Mouse (Mus musculus): ENCODE data around the gene Slc12a8. TPM values are rescaled to one million over a fixed set of nuclear protein-coding genes. Genes with fewer than 3 reads are reported as not detected.
"Not testable (repeated sequence)": the region's sequence is repeated elsewhere in the genome, so short reads cannot be mapped to it uniquely, and the experiment has no call there.

Gene Slc12a8
- polyA plus RNA-seq (2016; fragmentation: Nextera tagmentation; extraction: Ambion mirVana) = 0.65 and 0.99 TPM in 2 replicates

- Histone ChIP-seq H3K9me3 (replicated peaks) (no peaks in the 10 kb centered on the region), H3K4me2 (replicated peaks) (peak within 1 kb of the TSS; percentile 71), H3K4me1 (peaks cover 14% of the 10 kb centered on the region), H3K9ac (peak within 1 kb of the TSS; percentile 63), H3K36me3 (no peaks in the 10 kb centered on the region), H3K27ac (no peak within 1 kb of the TSS), H3K4me3 (peak within 1 kb of the TSS; percentile 28), H3K27me3 (no peaks in the 10 kb centered on the region)
- peak; percentile 54; the same call in 1 of the 2 replicates for ATAC-seq (ENCODE audit: low FRiP score)
- 4% methylated on average over 27 of the region's 27 CpGs for WGBS
Observed at GRCm38 (mm10) chr16:33516807-33517565, at the start of gene Slc12a8. Gene Slc12a8, plus strand, starts transcription at chr16:33517328.

DNA sequence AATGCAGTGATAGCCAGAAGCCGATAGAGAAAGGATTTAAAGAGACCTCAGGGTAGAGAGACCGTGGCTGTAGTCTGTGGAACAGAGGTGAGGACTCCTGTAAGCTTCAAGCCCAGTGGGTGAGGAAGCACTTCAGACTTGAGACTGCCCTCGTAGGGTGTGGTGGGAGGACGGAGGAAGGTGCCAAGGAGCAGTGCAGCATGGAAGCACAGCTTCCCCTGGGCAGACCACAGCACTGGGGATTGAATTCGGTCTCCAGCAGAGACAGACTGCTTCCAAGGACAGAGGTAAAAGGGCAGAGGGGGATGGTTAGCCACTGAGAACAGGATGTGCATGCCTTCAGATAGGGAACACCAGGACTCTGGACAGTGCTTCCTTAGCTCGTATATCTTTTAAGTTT lies 49.7 kb upstream of the Slc12a8 start:
- Histone ChIP-seq H3K36me3 (peaks cover 8% of the 10 kb centered on the region), H3K27me3 (no peaks in the 10 kb centered on the region), H3K4me1 (peaks cover 15% of the 10 kb centered on the region), H3K9ac (no peak overlapping the region), H3K4me3 (no peak overlapping the region), H3K27ac (no peak overlapping the region; the same call in 1 of the 2 replicates), H3K9me3 (replicated peaks) (no peaks in the 10 kb centered on the region), H3K4me2 (replicated peaks) (no peak overlapping the region)
- no peak for ATAC-seq (ENCODE audit: low FRiP score)
- WGBS = 67% methylated on average over 6 of the region's 6 CpGs

DNA sequence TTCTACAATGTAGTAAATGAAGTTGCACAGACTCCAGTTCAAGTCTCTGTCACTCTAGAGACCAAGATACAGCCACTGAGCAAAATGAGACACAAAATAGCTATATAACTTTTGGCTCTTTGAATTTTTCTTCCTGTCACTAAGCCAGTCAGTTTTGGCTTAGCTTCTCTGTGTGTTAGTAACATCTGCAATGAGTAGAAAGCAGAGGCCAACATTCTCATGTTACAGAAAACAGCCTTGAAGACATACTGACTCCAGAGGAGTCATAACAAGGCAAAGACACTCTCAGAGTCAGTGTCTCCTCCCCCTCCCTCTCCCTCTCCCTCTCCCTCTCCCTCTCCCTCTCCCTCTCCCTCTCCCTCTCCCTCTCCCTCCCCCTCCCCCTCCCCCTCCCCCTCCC lies 47.2 kb upstream of the Slc12a8 start:
- Histone ChIP-seq H3K9ac (no peak overlapping the region), H3K27ac (no peak overlapping the region), H3K27me3 (no peaks in the 10 kb centered on the region), H3K36me3 (peaks cover 13% of the 10 kb centered on the region), H3K4me2 (replicated peaks) (no peak overlapping the region), H3K4me1 (peaks cover 5% of the 10 kb centered on the region), H3K9me3 (replicated peaks) (no peaks in the 10 kb centered on the region), H3K4me3 (no peak overlapping the region)
- no peak for ATAC-seq (ENCODE audit: low FRiP score)

GRCm38 (mm10) chr16:33474381-33474780 lies 42.7 kb upstream of the Slc12a8 start:
- H3K4me3 ChIP-seq = no peak overlapping the region
- H3K36me3 ChIP-seq = peaks cover 43% of the 10 kb centered on the region
- no peaks in the 10 kb centered on the region for H3K4me1 ChIP-seq
- no peak for ATAC-seq (ENCODE audit: low FRiP score)
- H3K27me3 ChIP-seq = no peaks in the 10 kb centered on the region
- H3K9ac ChIP-seq = no peak overlapping the region
- no peaks in the 10 kb centered on the region for H3K9me3 ChIP-seq (replicated peaks)
- H3K4me2 ChIP-seq (replicated peaks) = no peak overlapping the region
- no peak overlapping the region for H3K27ac ChIP-seq
- WGBS = 90% methylated on average over 6 of the region's 6 CpGs

DNA sequence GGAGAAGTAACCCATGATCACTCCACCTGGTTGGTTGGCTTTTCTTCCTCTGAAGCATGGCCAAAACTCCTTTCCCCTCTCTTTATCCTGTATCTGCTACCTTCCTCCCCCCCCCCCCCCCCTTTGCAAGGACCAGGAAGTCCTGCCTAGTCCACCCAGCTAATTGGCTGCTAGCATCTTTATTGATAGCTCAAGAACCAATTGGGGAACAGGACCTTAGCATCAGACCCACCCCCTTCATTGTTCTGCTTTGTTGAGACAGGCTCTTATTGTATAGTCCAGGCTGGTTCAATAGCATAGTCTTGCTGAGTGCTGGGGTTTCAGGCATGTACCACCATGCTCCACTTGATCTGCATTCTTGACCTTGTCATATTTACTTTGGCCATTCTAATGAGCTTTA lies 37.2 kb upstream of the Slc12a8 start:
- H3K4me1 ChIP-seq = no peaks in the 10 kb centered on the region
- H3K27me3 ChIP-seq = no peaks in the 10 kb centered on the region
- no peak overlapping the region for H3K4me2 ChIP-seq (replicated peaks)
- no peak for ATAC-seq (ENCODE audit: low FRiP score)
- no peak overlapping the region for H3K4me3 ChIP-seq
- H3K36me3 ChIP-seq = peaks cover 32% of the 10 kb centered on the region
- no peak overlapping the region for H3K9ac ChIP-seq
- H3K9me3 ChIP-seq (replicated peaks) = no peaks in the 10 kb centered on the region
- H3K27ac ChIP-seq = no peak overlapping the region

GRCm38 (mm10) chr16:33481148-33481547 lies 36.0 kb upstream of the Slc12a8 start:
- H3K36me3 ChIP-seq = peaks cover 24% of the 10 kb centered on the region
- H3K4me2 ChIP-seq (replicated peaks) = no peak overlapping the region
- no peak overlapping the region for H3K9ac ChIP-seq
- no peak overlapping the region for H3K4me3 ChIP-seq
- H3K27ac ChIP-seq = no peak overlapping the region
- WGBS = 94% methylated on average over 2 of the region's 2 CpGs
- H3K4me1 ChIP-seq = no peaks in the 10 kb centered on the region
- H3K9me3 ChIP-seq (replicated peaks) = no peaks in the 10 kb centered on the region
- ATAC-seq (ENCODE audit: low FRiP score) = no peak
- no peaks in the 10 kb centered on the region for H3K27me3 ChIP-seq

DNA sequence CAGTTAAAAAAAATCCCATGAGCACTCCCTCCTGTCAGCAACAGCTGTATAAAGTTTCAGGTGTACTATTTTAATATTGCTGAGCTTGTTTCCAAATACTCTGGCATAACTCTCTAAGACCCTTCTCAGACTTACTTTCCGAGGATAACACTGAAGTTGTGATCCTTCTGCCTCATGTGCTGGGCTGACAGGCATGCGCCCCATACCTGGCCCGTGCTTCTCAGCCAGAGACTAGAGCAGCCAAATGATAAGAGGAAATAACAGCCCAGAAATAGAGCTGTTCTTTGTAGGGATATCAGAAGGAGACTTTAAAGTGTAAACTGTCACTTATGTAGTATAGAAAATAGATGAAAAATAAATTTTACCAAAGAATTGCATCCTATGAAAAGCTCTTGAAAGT lies 34.8 kb upstream of the Slc12a8 start:
- WGBS = 97% methylated on average over 3 of the region's 3 CpGs
- peaks cover 12% of the 10 kb centered on the region for H3K36me3 ChIP-seq
- H3K4me3 ChIP-seq = no peak overlapping the region
- H3K9ac ChIP-seq = no peak overlapping the region
- H3K4me1 ChIP-seq = no peaks in the 10 kb centered on the region
- H3K27me3 ChIP-seq = no peaks in the 10 kb centered on the region
- H3K9me3 ChIP-seq (replicated peaks) = no peaks in the 10 kb centered on the region
- H3K27ac ChIP-seq = no peak overlapping the region
- no peak overlapping the region for H3K4me2 ChIP-seq (replicated peaks)
- no peak for ATAC-seq (ENCODE audit: low FRiP score)

DNA sequence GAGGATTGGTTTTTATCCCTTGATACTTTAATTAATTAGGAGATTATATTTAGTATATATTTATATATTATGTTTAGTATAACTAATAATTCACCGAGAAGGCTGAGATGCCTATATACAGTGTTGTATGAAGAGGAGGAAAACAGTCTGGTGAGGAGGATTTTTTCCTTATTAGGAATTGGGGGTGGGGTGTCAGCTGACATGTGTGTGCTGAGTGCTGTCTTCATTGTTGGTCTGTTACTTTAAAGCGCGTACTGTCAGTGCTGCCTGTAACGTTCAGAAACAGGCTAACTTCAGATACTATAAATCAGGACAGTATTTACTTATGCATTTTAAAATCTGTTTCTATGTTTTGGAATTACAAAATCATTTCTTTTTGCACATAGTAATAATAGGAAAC lies 29.4 kb upstream of the Slc12a8 start:
- 91% methylated on average over 4 of the region's 4 CpGs for WGBS
- Histone ChIP-seq H3K9me3 (replicated peaks) (no peaks in the 10 kb centered on the region), H3K4me3 (no peak overlapping the region), H3K4me1 (no peaks in the 10 kb centered on the region), H3K27me3 (no peaks in the 10 kb centered on the region), H3K27ac (no peak overlapping the region), H3K9ac (no peak overlapping the region), H3K4me2 (replicated peaks) (no peak overlapping the region), H3K36me3 (peaks cover 6% of the 10 kb centered on the region)
- ATAC-seq (ENCODE audit: low FRiP score) = no peak

DNA sequence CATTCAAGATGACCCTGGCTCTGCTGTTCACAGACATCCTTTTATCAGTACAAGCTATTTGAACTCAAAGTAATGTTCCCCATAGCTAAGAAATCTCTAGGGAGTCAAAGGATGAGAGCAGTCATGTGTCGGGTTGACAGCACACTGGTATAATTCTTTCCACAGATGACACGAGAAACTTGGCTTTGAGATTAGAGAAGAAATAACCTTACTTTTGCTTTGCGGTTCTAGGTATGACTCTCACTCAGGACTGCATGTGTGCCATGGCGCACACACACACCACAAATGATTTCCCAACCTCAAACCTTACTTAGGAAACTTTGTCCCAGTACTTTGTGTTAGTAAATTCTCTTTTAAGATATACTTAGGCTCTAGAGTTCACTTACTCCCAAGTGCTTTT lies 22.8 kb upstream of the Slc12a8 start:
- Histone ChIP-seq H3K9ac (no peak overlapping the region), H3K4me3 (no peak overlapping the region), H3K36me3 (peaks cover 28% of the 10 kb centered on the region), H3K27ac (no peak overlapping the region), H3K9me3 (replicated peaks) (no peaks in the 10 kb centered on the region), H3K4me2 (replicated peaks) (no peak overlapping the region), H3K27me3 (no peaks in the 10 kb centered on the region), H3K4me1 (no peaks in the 10 kb centered on the region)
- 91% methylated on average over 4 of the region's 4 CpGs for WGBS
- ATAC-seq (ENCODE audit: low FRiP score) = no peak

DNA sequence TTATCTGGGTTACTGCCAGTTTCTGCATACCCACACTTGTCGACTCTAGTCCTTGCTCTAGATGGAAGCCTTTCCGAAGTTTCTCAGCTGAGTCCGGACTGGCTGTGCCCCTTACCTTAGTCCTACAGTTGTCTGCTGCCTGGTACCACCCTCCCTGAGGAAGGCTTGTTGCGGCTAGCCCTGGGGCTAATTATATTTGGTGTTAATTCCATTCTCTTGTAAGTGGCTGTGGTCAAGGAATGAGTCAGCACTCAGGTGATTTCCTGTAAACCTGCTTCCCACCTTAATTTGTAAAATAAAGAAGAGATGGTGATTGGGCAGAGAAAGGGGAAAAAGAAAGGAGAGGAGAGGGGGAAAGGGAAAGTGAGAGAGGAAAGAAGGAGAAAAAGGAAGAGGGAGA lies 9.0 kb upstream of the Slc12a8 start:
- no peaks in the 10 kb centered on the region for H3K27me3 ChIP-seq
- H3K27ac ChIP-seq = no peak overlapping the region
- WGBS = 93% methylated on average over 4 of the region's 4 CpGs
- H3K4me3 ChIP-seq = no peak overlapping the region
- 0 out of 2 replicates have a peak, but pooled peaks cover 7% of the 10 kb centered on the region for H3K36me3 ChIP-seq
- no peaks in the 10 kb centered on the region for H3K4me1 ChIP-seq
- no peak overlapping the region for H3K9ac ChIP-seq
- no peaks in the 10 kb centered on the region; the same call in 1 of the 2 replicates for H3K9me3 ChIP-seq (replicated peaks)
- no peak for ATAC-seq (ENCODE audit: low FRiP score)
- H3K4me2 ChIP-seq (replicated peaks) = no peak overlapping the region

DNA sequence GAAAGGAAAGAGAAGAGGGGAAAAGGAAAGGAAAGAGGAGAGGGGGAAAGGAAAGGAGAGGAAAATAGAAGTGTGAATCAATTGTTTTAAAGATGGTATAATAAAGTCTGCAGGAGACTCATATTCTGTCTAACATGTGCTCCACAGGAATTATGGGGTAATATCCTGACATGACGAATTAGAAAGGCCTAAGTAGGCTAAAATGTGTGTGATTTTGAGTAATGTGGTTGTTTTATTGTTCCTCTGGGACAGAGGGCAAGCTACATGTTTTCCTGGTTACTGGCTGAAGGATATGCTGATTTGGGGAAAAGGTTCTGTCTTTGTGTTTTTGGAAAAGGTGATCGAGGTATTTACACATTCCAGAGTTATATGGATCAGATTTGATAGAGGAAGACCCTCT lies 7.9 kb upstream of the Slc12a8 start:
- not testable (repeated sequence) for H3K27ac ChIP-seq; H3K4me2 ChIP-seq (replicated peaks); H3K9me3 ChIP-seq (replicated peaks); H3K4me1 ChIP-seq; ATAC-seq (ENCODE audit: low FRiP score); H3K36me3 ChIP-seq; H3K27me3 ChIP-seq; H3K4me3 ChIP-seq; H3K9ac ChIP-seq
- 80% methylated on average over 2 of the region's 2 CpGs for WGBS

GRCm38 (mm10) chr16:33510856-33511255 lies 6.3 kb upstream of the Slc12a8 start:
- not testable (repeated sequence) for ATAC-seq (ENCODE audit: low FRiP score); H3K27ac ChIP-seq; H3K9ac ChIP-seq

DNA sequence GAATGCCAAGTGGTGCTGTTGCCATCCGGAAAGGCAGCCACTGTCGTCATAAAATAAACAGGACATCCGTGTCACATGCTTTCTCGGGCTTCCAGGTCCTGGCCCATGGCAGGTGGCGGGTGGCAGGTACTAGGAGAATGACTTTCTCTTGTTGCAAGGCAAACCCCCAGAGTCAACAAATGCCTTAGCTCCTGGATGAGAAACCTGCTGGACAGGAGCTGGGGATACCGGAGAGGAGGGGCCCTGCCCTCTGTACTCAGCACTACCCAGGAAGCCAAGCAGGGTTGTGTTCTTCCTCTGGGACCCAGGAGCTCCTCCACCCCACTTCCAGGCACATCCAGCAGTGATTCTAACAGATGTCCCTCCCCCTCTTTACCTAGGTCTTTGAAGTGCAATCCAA lies 4.6 kb upstream of the Slc12a8 start:
- H3K4me3 ChIP-seq = no peak overlapping the region
- H3K27me3 ChIP-seq = no peaks in the 10 kb centered on the region
- no peak overlapping the region for H3K9ac ChIP-seq
- WGBS = 86% methylated on average over 6 of the region's 6 CpGs
- H3K4me2 ChIP-seq (replicated peaks) = no peak overlapping the region
- ATAC-seq (ENCODE audit: low FRiP score) = no peak
- no peaks in the 10 kb centered on the region for H3K36me3 ChIP-seq
- H3K4me1 ChIP-seq = peaks cover 11% of the 10 kb centered on the region
- H3K9me3 ChIP-seq (replicated peaks) = no peaks in the 10 kb centered on the region; the same call in 1 of the 2 replicates
- no peak overlapping the region for H3K27ac ChIP-seq

More at GRCm38 (mm10) chr16:33510856-33511255, 6.3 kb upstream of the Slc12a8 start:
- not testable (repeated sequence) for H3K27me3 ChIP-seq; H3K4me3 ChIP-seq; H3K9me3 ChIP-seq (replicated peaks); H3K4me1 ChIP-seq; H3K36me3 ChIP-seq; H3K4me2 ChIP-seq (replicated peaks)
- 96% methylated on average over 4 of the region's 4 CpGs for WGBS
